Mouse (Mus musculus) myocyte (in vitro differentiated cells): Measurements from ENCODE around the gene Itga5.

Experiments
- E2F4 ChIP-seq: IDR thresholded peaks from one replicate; pipeline ENCODE4 v1.6.1; 2011; ENCODE audit warnings: mild to moderate bottlenecking, control low read depth, moderate library complexity; ENCODE audit not compliant: insufficient read depth
- MAX ChIP-seq: IDR thresholded peaks from one replicate; pipeline ENCODE4 v1.6.1; 2011; ENCODE audit warnings: low read depth, mild to moderate bottlenecking, control low read depth
- MYOG ChIP-seq, 3 experiments: IDR thresholded peaks; one replicate each; pipeline ENCODE4 v1.6.1; 2011; ENCODE audit warnings: control low read depth in 2 of 3, low read depth in 2 of 3, mild to moderate bottlenecking in 2 of 3; ENCODE audit not compliant: insufficient read length in 2 of 3, control insufficient read depth in 1 of 3, insufficient read depth in 1 of 3
- POLR2A ChIP-seq: IDR thresholded peaks from one replicate; pipeline ENCODE4 v1.6.1; 2011; ENCODE audit warnings: low read depth, mild to moderate bottlenecking, control low read depth, moderate library complexity; ENCODE audit not compliant: insufficient read length
- POLR2AphosphoS2 ChIP-seq: IDR thresholded peaks from one replicate; pipeline ENCODE4 v1.6.1; 2011; ENCODE audit warnings: low read depth, control low read depth; ENCODE audit not compliant: insufficient read length
- REST ChIP-seq: IDR thresholded peaks from one replicate; pipeline ENCODE4 v1.6.1; 2011; ENCODE audit warnings: mild to moderate bottlenecking, control low read depth, moderate library complexity; ENCODE audit not compliant: insufficient read depth, insufficient read length
- TCF12 ChIP-seq: IDR thresholded peaks from one replicate; pipeline ENCODE4 v1.6.1; 2011; ENCODE audit warnings: mild to moderate bottlenecking, control low read depth; ENCODE audit not compliant: poor library complexity, insufficient read depth, severe bottlenecking
- TCF3 ChIP-seq: IDR thresholded peaks from one replicate; pipeline ENCODE4 v1.6.1; 2011; ENCODE audit warnings: low read depth, control low read depth; ENCODE audit not compliant: insufficient read length

GRCm38 (mm10) chr15:103336996-103337667, 29.4 kb downstream of the Itga5 start:
- TF ChIP-seq POLR2A (no peak), MAX (no peak), REST (no peak), POLR2AphosphoS2 (no peak), E2F4 (no peak), TCF12 (no peak), MYOG (IDR thresholded peaks at IDR 0.05; ENCODE audit: control insufficient read depth in 1 of 3, insufficient read depth in 1 of 3, insufficient read length in 2 of 3, low read depth in 2 of 3) (no peak), TCF3 (no peak)
